Mouse (Mus musculus): ENCODE data around the gene Olfr1501. TPM values are rescaled to one million over a fixed set of nuclear protein-coding genes. Genes with fewer than 3 reads are reported as not detected.

Olfr1501 gene
- not detected for polyA plus RNA-seq (2017; shearing (Covaris generic))

GRCm38 (mm10) chr19:13850592-13850991 lies at the start of gene Olfr1501:
Olfr1501 (minus strand) TSS chr19:13850692.

GRCm38 (mm10) chr19:13897828-13898227 lies 47.3 kb upstream of the Olfr1501 start, which contains the start of gene Olfr1504:
Olfr1504 (minus strand) TSS chr19:13897928.

GRCm38 (mm10) chr19:13861495-13861894 lies 11.0 kb upstream of the Olfr1501 start, which contains the start of gene Olfr1502:
Olfr1502 (plus strand) TSS chr19:13861795.

GRCm38 (mm10) chr19:13830388-13830787 lies 20.1 kb downstream of the Olfr1501 start, which contains the start of gene Olfr1500:
Olfr1500 (minus strand) TSS chr19:13830488.

DNA sequence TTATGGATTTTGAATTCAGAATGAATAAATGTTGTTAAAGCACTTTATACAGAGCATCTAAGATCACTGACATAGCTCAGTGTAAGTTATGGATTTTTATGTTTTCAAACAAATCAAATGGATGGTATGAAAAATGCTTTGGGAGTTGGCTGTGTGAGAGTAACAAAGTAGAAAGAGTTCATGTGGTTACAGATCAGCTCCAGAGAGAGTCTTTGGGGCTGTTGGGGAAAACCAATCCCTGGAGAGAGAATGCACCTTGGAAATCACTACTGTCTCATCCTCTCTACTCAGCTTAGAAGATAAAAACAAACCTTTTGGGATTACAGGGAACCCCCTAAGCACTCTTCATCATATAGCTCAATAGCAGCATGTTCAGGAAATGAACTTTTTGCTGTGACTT lies 31.1 kb downstream of the Olfr1501 start, which contains the start of gene Olfr1499:
Gene Olfr1499 (minus strand): TSS at position 101 of the 400 bp plus-strand sequence.

DNA sequence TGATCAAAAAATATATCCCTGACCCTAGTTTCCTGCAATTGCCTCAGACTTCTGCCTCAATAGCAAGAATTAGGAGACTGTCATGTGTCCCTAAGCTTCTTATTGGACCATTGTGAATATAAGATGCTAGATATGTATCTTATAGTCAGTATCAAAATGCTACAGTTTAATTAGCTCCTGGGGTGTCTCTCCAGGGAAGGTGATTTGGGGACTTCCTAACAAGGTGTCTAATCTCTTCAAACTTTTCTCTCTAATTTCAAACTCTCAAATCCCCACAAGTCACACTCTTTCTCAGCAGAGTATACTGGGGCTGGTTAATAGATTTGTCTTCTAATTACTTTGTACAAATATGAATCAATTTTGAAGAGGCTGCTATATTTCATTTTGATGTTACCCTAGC lies 52.4 kb downstream of the Olfr1501 start, which contains the start of gene Olfr1497:
Gene Olfr1497 (minus strand): TSS at position 101 of the 400 bp plus-strand sequence.

Other genes with a start within 250 kb of the Olfr1501 start
- gene Olfr1487, start 233.3 kb downstream of the Olfr1501 start, polyA plus RNA-seq (2017; shearing (Covaris generic)), result not detected
- gene Olfr1489, start 219.1 kb downstream of the Olfr1501 start, polyA plus RNA-seq (2017; shearing (Covaris generic)), result not detected
- gene Olfr1490, start 199.6 kb downstream of the Olfr1501 start, polyA plus RNA-seq (2017; shearing (Covaris generic)), result not detected
- not detected for gene Olfr1491, start 153.4 kb downstream of the Olfr1501 start, polyA plus RNA-seq (2017; shearing (Covaris generic))
- gene Olfr1493-ps1, start 127.4 kb downstream of the Olfr1501 start, polyA plus RNA-seq (2017; shearing (Covaris generic)), result not detected
- gene Olfr1494, start 111.0 kb downstream of the Olfr1501 start, polyA plus RNA-seq (2017; shearing (Covaris generic)), result not detected
- gene Olfr1495, start 86.1 kb downstream of the Olfr1501 start, polyA plus RNA-seq (2017; shearing (Covaris generic)), result not detected
- not detected for gene Olfr1496, start 72.8 kb downstream of the Olfr1501 start, polyA plus RNA-seq (2017; shearing (Covaris generic))
- gene Olfr1497, start 52.5 kb downstream of the Olfr1501 start, polyA plus RNA-seq (2017; shearing (Covaris generic)), result not detected
- gene Olfr1499, start 31.2 kb downstream of the Olfr1501 start, polyA plus RNA-seq (2017; shearing (Covaris generic)), result not detected
- not detected for gene Olfr1500, start 20.2 kb downstream of the Olfr1501 start, polyA plus RNA-seq (2017; shearing (Covaris generic))
- gene Olfr1502, start 11.1 kb upstream of the Olfr1501 start, polyA plus RNA-seq (2017; shearing (Covaris generic)), result not detected
- gene Olfr1504, start 47.2 kb upstream of the Olfr1501 start, polyA plus RNA-seq (2017; shearing (Covaris generic)), result not detected
- gene Olfr1505, start 62.8 kb upstream of the Olfr1501 start, polyA plus RNA-seq (2017; shearing (Covaris generic)), result not detected